Mouse (Mus musculus) embryonic facial prominence, embryonic 14.5 days (tissue): ENCODE measurements around the gene C1ql1. TPM values are rescaled to one million over a fixed set of nuclear protein-coding genes. Genes with fewer than 3 reads are reported as not detected.
A peak's percentile ranks its signal among the peaks of the same experiment; 100 is the strongest.

Source experiments
- ATAC-seq: fragments of 200-750 bp; cut with Nextera tagmentation; 2 replicates; pipeline ENCODE4 v1.8.0; 2017; ENCODE audit warnings: low read depth, moderate number of reproducible peaks, moderate TSS enrichment
- DNase-seq: peaks from one replicate; pipeline ENCODE4 v3.0.0-alpha.2; 2015; ENCODE audit warnings: low spot score
- H3K27ac ChIP-seq: fragments of 300-500 bp; sonication (generic); replicated peaks from 2 replicates; pipeline ENCODE4 v1.5.1; 2014; ENCODE audit warnings: low read depth, mild to moderate bottlenecking, low read length, moderate library complexity
- H3K27me3 ChIP-seq: fragments of 300-500 bp; sonication (generic); replicated peaks from 2 replicates; pipeline ENCODE4 v1.6.1; 2014; ENCODE audit warnings: low read length; ENCODE audit not compliant: control insufficient read depth, insufficient read depth
- H3K36me3 ChIP-seq: fragments of 300-500 bp; sonication (generic); 2 replicates; pipeline ENCODE4 v1.6.1; 2014; ENCODE audit warnings: low read length, mixed read lengths; ENCODE audit not compliant: control insufficient read depth, insufficient read depth
- H3K4me1 ChIP-seq: fragments of 300-500 bp; sonication (generic); 2 replicates; pipeline ENCODE4 v1.6.1; 2014; ENCODE audit warnings: antibody characterized with exemption, low read length; ENCODE audit not compliant: control insufficient read depth, insufficient read depth
- H3K4me2 ChIP-seq: fragments of 300-500 bp; sonication (generic); 2 replicates; pipeline ENCODE4 v1.6.1; 2014; ENCODE audit warnings: low read depth, mild to moderate bottlenecking, low read length, moderate library complexity, mixed read lengths
- H3K4me3 ChIP-seq: fragments of 300-500 bp; sonication (generic); 2 replicates; pipeline ENCODE4 v1.5.1; 2014; ENCODE audit warnings: low read depth, mild to moderate bottlenecking, low read length
- H3K9ac ChIP-seq: fragments of 300-500 bp; sonication (generic); 2 replicates; pipeline ENCODE4 v1.6.1; 2014; ENCODE audit warnings: low read depth, mild to moderate bottlenecking, low read length, moderate library complexity, mixed read lengths
- H3K9me3 ChIP-seq: fragments of 300-500 bp; sonication (generic); 2 replicates; pipeline ENCODE4 v1.6.1; 2016; ENCODE audit warnings: low read length; ENCODE audit not compliant: control insufficient read depth
- WGBS: fragments of 180-500 bp; shearing (Covaris S2); extraction: QIAGEN DNeasy Blood & Tissue Kit; methylation state at CpG from one replicate; pipeline ENCODE4 v1.1.7; 2014; 5-methylcytosine and 5-hydroxymethylcytosine counted together
- polyA plus RNA-seq: library from polyadenylated mRNA; unstranded; fragments of >200 nt; fragmentation: Nextera tagmentation; extraction: Ambion mirVana; gene quantifications from 2 replicates; pipeline ENCODE4 v1.2.1, GENCODE M21; 2014

Gene C1ql1
- 1.8 and 2.7 TPM in 2 replicates for polyA plus RNA-seq

GRCm38 (mm10) chr11:102946265-102946991 lies at the start of gene C1ql1:
Gene C1ql1 (minus strand): TSS chr11:102946688.
- Histone ChIP-seq H3K36me3 (no peaks in the 10 kb centered on the region), H3K4me1 (peaks cover 21% of the 10 kb centered on the region), H3K9ac (peak within 1 kb of the TSS; percentile 51), H3K4me3 (peak within 1 kb of the TSS; percentile 43), H3K9me3 (no peaks in the 10 kb centered on the region), H3K27ac (no peak within 1 kb of the TSS), H3K4me2 (peak within 1 kb of the TSS; percentile 67), H3K27me3 (peaks cover 86% of the 10 kb centered on the region)
- WGBS, result 1% methylated on average over 28 of the region's 87 CpGs
- DNase-seq (peak; percentile 95), ATAC-seq (peak; percentile 91)

GRCm38 (mm10) chr11:102994952-102995351 lies 48.5 kb upstream of the C1ql1 start:
- H3K9me3 ChIP-seq, result no peaks in the 10 kb centered on the region
- no peak overlapping the region for H3K27ac ChIP-seq
- no peak overlapping the region for H3K9ac ChIP-seq
- peaks cover 64% of the 10 kb centered on the region for H3K36me3 ChIP-seq
- H3K4me1 ChIP-seq, result peaks cover 9% of the 10 kb centered on the region; the same call in 1 of the 2 replicates
- H3K4me2 ChIP-seq, result no peak overlapping the region
- no peak overlapping the region for H3K4me3 ChIP-seq
- H3K27me3 ChIP-seq, result peaks cover 20% of the 10 kb centered on the region
- DNase-seq (no peak), ATAC-seq (no peak)
- WGBS, result 90% methylated on average over 16 of the region's 18 CpGs

- DNase-seq, result no peak
- Histone ChIP-seq H3K4me2 (no peak overlapping the region), H3K27ac (no peak overlapping the region), H3K27me3 (peaks cover 34% of the 10 kb centered on the region), H3K4me1 (peaks cover 13% of the 10 kb centered on the region; the same call in 1 of the 2 replicates), H3K4me3 (no peak overlapping the region), H3K9me3 (no peaks in the 10 kb centered on the region), H3K9ac (no peak overlapping the region), H3K36me3 (peaks cover 50% of the 10 kb centered on the region)
- WGBS, result 36% methylated on average over 17 of the region's 17 CpGs
- no peak for ATAC-seq
Measured at GRCm38 (mm10) chr11:102993420-102994029, 47.0 kb upstream of the C1ql1 start.

GRCm38 (mm10) chr11:102992940-102993339 lies 46.5 kb upstream of the C1ql1 start:
- Histone ChIP-seq H3K27me3 (peaks cover 36% of the 10 kb centered on the region), H3K36me3 (peaks cover 44% of the 10 kb centered on the region), H3K9ac (no peak overlapping the region), H3K9me3 (no peaks in the 10 kb centered on the region), H3K4me2 (no peak overlapping the region), H3K4me1 (peaks cover 13% of the 10 kb centered on the region; the same call in 1 of the 2 replicates), H3K4me3 (no peak overlapping the region), H3K27ac (no peak overlapping the region)
- WGBS, result 12% methylated on average over 5 of the region's 5 CpGs
- ATAC-seq (peak; percentile 38; the same call in 1 of the 2 replicates), DNase-seq (peak; percentile 61)

GRCm38 (mm10) chr11:102991681-102992080 lies 45.2 kb upstream of the C1ql1 start:
- H3K4me2 ChIP-seq, result peak overlapping the region; percentile 40
- no peaks in the 10 kb centered on the region for H3K9me3 ChIP-seq
- peak; percentile 62 for DNase-seq
- ATAC-seq, result peak; percentile 14; the same call in 1 of the 2 replicates
- peak overlapping the region; percentile 52 for H3K9ac ChIP-seq
- no peak overlapping the region for H3K27ac ChIP-seq
- peaks cover 36% of the 10 kb centered on the region for H3K27me3 ChIP-seq
- H3K4me3 ChIP-seq, result peak overlapping the region; percentile 20
- peaks cover 32% of the 10 kb centered on the region for H3K36me3 ChIP-seq
- H3K4me1 ChIP-seq, result peaks cover 13% of the 10 kb centered on the region; the same call in 1 of the 2 replicates
- 0% methylated on average over 16 of the region's 16 CpGs for WGBS

GRCm38 (mm10) chr11:102990152-102990663 lies 43.7 kb upstream of the C1ql1 start:
- Histone ChIP-seq H3K9me3 (no peaks in the 10 kb centered on the region), H3K4me2 (peak overlapping the region; percentile 76), H3K4me1 (peaks cover 13% of the 10 kb centered on the region; the same call in 1 of the 2 replicates), H3K9ac (peak overlapping the region; percentile 55), H3K36me3 (peaks cover 17% of the 10 kb centered on the region), H3K4me3 (peak overlapping the region; percentile 47), H3K27ac (no peak overlapping the region), H3K27me3 (peaks cover 36% of the 10 kb centered on the region)
- ATAC-seq (no peak), DNase-seq (peak; percentile 38)
- 2% methylated on average over 23 of the region's 29 CpGs for whole genome bisulfite sequencing

GRCm38 (mm10) chr11:102989641-102990151 lies 43.2 kb upstream of the C1ql1 start:
- DNase-seq (no peak), ATAC-seq (no peak)
- Histone ChIP-seq H3K9ac (peak overlapping the region; percentile 55), H3K27ac (no peak overlapping the region), H3K4me3 (peak overlapping the region; percentile 47), H3K4me2 (peak overlapping the region; percentile 76), H3K27me3 (peaks cover 36% of the 10 kb centered on the region), H3K4me1 (peaks cover 13% of the 10 kb centered on the region; the same call in 1 of the 2 replicates), H3K36me3 (peaks cover 12% of the 10 kb centered on the region), H3K9me3 (no peaks in the 10 kb centered on the region)
- WGBS, result 4% methylated on average over 27 of the region's 28 CpGs

GRCm38 (mm10) chr11:102985160-102985559 lies 38.7 kb upstream of the C1ql1 start:
- peaks cover 17% of the 10 kb centered on the region for H3K27me3 ChIP-seq
- H3K9ac ChIP-seq, result no peak overlapping the region
- H3K9me3 ChIP-seq, result no peaks in the 10 kb centered on the region
- 52% methylated on average over 5 of the region's 6 CpGs for WGBS
- no peak overlapping the region for H3K4me3 ChIP-seq
- no peak for DNase-seq
- no peak for ATAC-seq
- H3K36me3 ChIP-seq, result no peaks in the 10 kb centered on the region
- no peak overlapping the region for H3K27ac ChIP-seq
- peaks cover 6% of the 10 kb centered on the region; the same call in 1 of the 2 replicates for H3K4me1 ChIP-seq
- H3K4me2 ChIP-seq, result no peak overlapping the region
